Mouse (Mus musculus) lung, embryonic 16.5 days (tissue): ENCODE data around the gene Fam84b. TPM values are rescaled to one million over a fixed set of nuclear protein-coding genes. Genes with fewer than 3 reads are reported as not detected.

Experiments
- ATAC-seq: fragments of 200-750 bp; cut with Nextera tagmentation; 2 replicates; pipeline ENCODE4 v1.8.0; 2017; ENCODE audit warnings: low read depth, mild to moderate bottlenecking, moderate library complexity
- H3K27ac ChIP-seq: fragments of 300-500 bp; sonication (generic); 2 replicates; pipeline ENCODE4 v1.5.1; 2014; ENCODE audit warnings: mild to moderate bottlenecking, control low read depth, low read length
- H3K27me3 ChIP-seq: fragments of 300-500 bp; sonication (generic); 2 replicates; pipeline ENCODE4 v1.6.1; 2014; ENCODE audit warnings: low read depth, low read length, mixed read lengths; ENCODE audit not compliant: control insufficient read depth, insufficient read depth
- H3K36me3 ChIP-seq: fragments of 300-500 bp; sonication (generic); 2 replicates; pipeline ENCODE4 v1.6.1; 2014; ENCODE audit warnings: low read length; ENCODE audit not compliant: control insufficient read depth, insufficient read depth
- H3K4me1 ChIP-seq: fragments of 300-500 bp; sonication (generic); replicated peaks from 2 replicates; pipeline ENCODE4 v1.6.1; 2014; ENCODE audit warnings: low read length, mixed read lengths; ENCODE audit not compliant: control insufficient read depth, insufficient read depth
- H3K4me2 ChIP-seq: fragments of 300-500 bp; sonication (generic); 2 replicates; pipeline ENCODE4 v1.6.1; 2014; ENCODE audit warnings: low read depth, low read length, control low read depth
- H3K4me3 ChIP-seq: fragments of 300-500 bp; sonication (generic); 2 replicates; pipeline ENCODE4 v1.5.1; 2014; ENCODE audit warnings: mild to moderate bottlenecking, low read length, control low read depth
- H3K9ac ChIP-seq: fragments of 300-500 bp; sonication (generic); 2 replicates; pipeline ENCODE4 v1.6.1; 2014; ENCODE audit warnings: low read length, control low read depth
- H3K9me3 ChIP-seq: fragments of 300-500 bp; sonication (generic); 2 replicates; pipeline ENCODE4 v1.6.1; 2016; ENCODE audit warnings: low read length; ENCODE audit not compliant: control insufficient read depth
- WGBS: fragments of 180-500 bp; shearing (Covaris S2); extraction: QIAGEN DNeasy Blood & Tissue Kit; methylation state at CpG from one replicate; pipeline ENCODE4 v1.1.7; 2014; 5-methylcytosine and 5-hydroxymethylcytosine counted together
- polyA plus RNA-seq: library from polyadenylated mRNA; unstranded; fragments of >200 nt; fragmentation: Nextera tagmentation; extraction: Ambion mirVana; gene quantifications from 2 replicates; pipeline ENCODE4 v1.2.1, GENCODE M21; 2015

The Fam84b gene
- polyA plus RNA-seq, 1 experiment from 2014 or later = 36.1 TPM

DNA sequence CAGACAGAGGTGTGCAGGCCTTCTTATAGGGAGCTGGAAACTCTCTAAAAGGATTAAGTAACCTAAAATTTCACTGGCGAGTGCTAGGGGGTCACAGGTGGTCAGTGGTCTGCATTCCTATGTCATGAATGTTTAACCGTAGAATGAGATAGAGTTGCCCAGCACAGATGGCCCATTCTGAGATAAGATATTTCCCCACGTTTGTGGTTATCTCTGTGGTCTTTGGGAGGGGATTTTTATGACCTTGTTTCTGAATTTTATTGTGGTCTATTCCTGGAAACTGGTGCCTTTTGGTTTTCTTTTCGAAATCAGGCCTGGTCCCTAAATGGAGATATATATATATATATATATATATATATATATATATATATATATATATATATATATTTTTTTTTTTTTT is 17.3 kb downstream of the Fam84b start:
- ATAC-seq = no peak

DNA sequence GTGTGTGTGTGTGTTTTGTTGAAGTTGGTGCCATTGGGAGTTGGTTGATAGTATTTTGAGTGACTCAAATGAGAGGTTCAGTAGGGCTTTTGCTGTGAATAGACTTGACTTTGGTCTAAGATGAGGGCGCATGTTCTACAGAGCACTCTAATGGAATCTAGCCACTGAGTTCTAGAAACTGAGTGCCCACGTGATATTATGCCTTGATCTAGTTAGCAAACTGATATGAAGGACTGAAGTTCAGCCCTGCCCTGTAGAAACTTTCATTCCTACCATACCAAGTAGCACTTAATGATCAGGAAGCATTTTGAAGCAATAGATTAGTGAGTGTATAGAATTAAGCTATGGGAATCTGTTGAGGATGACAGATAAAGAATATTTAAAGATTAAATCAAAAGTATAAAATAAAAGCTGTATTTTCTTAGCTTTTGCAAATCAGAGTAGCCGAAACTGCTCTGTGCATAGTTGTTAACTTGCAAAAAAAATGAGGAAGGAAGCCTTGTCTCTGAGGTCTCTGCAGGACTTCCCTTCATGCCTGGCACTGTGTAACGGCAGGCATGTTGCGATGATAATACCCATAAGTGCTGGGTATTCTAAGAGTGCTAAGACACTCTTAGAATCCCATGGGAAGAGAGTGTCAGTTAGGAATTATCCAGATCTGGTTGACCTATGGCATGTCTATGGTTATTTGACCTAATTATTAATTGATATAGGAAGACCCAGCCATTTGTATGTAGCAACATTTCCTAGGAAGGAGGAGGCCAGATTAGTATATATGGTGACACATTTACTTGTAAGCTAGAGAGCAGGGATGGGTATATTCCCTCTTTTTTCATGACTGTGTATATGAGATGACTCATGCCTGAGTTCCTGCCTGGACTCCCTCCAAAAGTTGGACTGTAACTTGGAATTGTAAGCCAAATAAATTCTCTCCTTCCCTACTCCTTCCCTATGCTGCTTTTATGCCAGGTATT is 18.7 kb downstream of the Fam84b start:
- H3K27me3 ChIP-seq = no peaks in the 10 kb centered on the region
- H3K4me1 ChIP-seq = peaks cover 10% of the 10 kb centered on the region
- peak; percentile 59 for ATAC-seq
- no peaks in the 10 kb centered on the region for H3K36me3 ChIP-seq
- H3K27ac ChIP-seq = no peak overlapping the region
- H3K4me2 ChIP-seq = no peak overlapping the region
- H3K9ac ChIP-seq = no peak overlapping the region
- WGBS = 70% methylated on average over 5 of the region's 5 CpGs
- no peaks in the 10 kb centered on the region for H3K9me3 ChIP-seq
- H3K4me3 ChIP-seq = no peak overlapping the region

More for the DNA sequence above, 17.3 kb downstream of the Fam84b start:
- Histone ChIP-seq H3K4me2 (no peak overlapping the region), H3K27me3 (no peaks in the 10 kb centered on the region), H3K4me3 (no peak overlapping the region), H3K4me1 (peaks cover 10% of the 10 kb centered on the region), H3K9ac (no peak overlapping the region), H3K36me3 (no peaks in the 10 kb centered on the region), H3K27ac (no peak overlapping the region), H3K9me3 (no peaks in the 10 kb centered on the region)
- WGBS = 54% methylated on average over 4 of the region's 4 CpGs

DNA sequence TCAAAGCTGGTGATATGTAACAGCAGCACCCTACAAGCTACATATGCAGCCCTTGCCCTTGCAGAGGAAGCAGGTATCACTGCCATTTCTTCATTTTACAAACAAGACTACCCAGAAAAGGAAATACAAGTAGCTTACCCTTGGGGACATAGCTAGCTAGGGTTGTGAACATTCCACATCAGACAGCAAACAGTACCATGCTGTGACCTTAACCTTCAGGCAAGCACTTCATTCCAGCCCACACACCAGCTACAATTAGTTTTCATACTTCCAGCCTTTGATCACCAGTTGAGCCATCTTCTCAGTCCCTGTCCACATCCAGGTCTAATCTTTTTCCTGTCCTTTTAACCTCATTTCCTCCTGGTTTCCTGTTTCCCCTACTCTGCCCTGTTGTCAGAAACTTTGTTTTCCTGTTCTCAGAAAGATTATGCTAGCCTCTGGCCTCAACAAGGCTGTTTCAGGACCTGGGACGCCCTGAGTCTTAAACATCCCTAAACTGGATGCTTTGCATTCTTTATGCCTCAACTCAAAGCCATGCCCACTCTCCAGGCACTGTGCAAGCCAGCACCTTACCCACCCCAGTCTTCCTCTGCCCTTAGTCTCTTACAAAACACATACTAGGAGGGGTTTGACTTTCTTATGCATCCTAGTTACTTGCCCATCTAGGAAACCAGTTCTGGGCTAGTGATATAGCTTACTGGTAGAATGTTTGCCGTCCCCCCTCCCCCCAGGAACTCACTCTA is 19.9 kb downstream of the Fam84b start:
- Histone ChIP-seq H3K4me3 (no peak overlapping the region), H3K27ac (peak overlapping the region; percentile 11; the same call in 1 of the 2 replicates), H3K4me2 (no peak overlapping the region), H3K9ac (no peak overlapping the region), H3K4me1 (peaks cover 10% of the 10 kb centered on the region), H3K9me3 (no peaks in the 10 kb centered on the region), H3K36me3 (no peaks in the 10 kb centered on the region), H3K27me3 (no peaks in the 10 kb centered on the region)
- 22% methylated on average over 2 of the region's 2 CpGs for WGBS
- peak; percentile 80 for ATAC-seq

DNA sequence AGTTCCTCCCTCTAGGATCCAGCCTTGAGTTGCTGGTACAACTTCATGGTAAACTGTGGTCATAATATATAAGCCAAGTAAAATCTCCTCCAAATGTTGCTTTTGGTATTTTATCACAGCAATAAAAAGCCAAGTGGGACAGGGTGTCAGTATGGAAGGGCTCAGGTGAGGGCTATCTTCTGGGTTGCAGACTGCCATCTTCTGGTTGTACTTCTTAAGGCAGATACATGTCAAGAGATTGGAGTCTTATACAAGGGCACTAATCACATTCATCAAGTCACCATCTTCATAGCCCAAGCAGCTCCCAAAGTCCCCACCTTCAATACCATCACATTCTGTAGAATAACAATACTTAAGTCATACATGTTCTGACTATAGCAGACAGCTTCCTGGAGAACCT is 21.0 kb downstream of the Fam84b start:
- Histone ChIP-seq H3K9me3 (no peaks in the 10 kb centered on the region), H3K36me3 (no peaks in the 10 kb centered on the region), H3K4me3 (no peak overlapping the region), H3K4me1 (peaks cover 10% of the 10 kb centered on the region), H3K4me2 (no peak overlapping the region), H3K27me3 (no peaks in the 10 kb centered on the region), H3K9ac (no peak overlapping the region), H3K27ac (no peak overlapping the region)
- no peak for ATAC-seq

- H3K9ac ChIP-seq = no peak overlapping the region
- no peaks in the 10 kb centered on the region; the same call in 1 of the 2 replicates for H3K4me1 ChIP-seq
- H3K36me3 ChIP-seq = no peaks in the 10 kb centered on the region
- no peak overlapping the region for H3K4me2 ChIP-seq
- no peaks in the 10 kb centered on the region for H3K27me3 ChIP-seq
- H3K4me3 ChIP-seq = no peak overlapping the region
- H3K9me3 ChIP-seq = no peaks in the 10 kb centered on the region
- H3K27ac ChIP-seq = no peak overlapping the region
- WGBS = 44% methylated on average over 1 of the region's 1 CpGs
- no peak for ATAC-seq
Observed at GRCm38 (mm10) chr15:60826226-60826625, 27.4 kb downstream of the Fam84b start.

DNA sequence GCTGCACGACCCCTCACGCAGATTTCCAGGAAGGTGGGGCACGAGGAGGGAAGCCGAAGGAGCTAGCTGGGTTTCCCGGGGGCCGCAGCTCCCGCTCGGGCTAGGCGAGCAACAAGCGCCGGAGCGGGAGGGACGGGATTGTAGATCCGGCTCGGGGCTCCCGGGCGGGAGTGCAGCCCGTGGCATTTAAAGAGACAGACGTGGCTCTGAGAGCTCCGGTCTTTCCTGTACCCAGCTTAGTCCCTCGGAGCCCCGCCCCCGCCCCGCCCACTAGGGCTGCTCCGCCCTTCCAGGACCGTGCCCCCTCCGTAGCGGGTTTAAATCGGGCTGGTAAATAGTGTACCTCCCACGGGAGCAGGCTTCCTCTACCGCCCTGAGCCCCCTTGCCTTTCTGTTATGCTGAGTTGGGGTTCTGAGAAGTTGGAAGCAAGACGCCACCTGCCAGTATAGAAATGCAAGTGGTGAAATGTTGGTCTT is 28.8 kb downstream of the Fam84b start:
- H3K27me3 ChIP-seq = no peaks in the 10 kb centered on the region
- no peaks in the 10 kb centered on the region; the same call in 1 of the 2 replicates for H3K4me1 ChIP-seq
- H3K9me3 ChIP-seq = no peaks in the 10 kb centered on the region
- under 1% methylated on average over 32 of the region's 32 CpGs for WGBS
- H3K36me3 ChIP-seq = peaks cover 2% of the 10 kb centered on the region; the same call in 1 of the 2 replicates
- H3K27ac ChIP-seq = peak overlapping the region; percentile 91
- H3K4me2 ChIP-seq = peak overlapping the region; percentile 94
- peak overlapping the region; percentile 63 for H3K4me3 ChIP-seq
- ATAC-seq = peak; percentile 95
- H3K9ac ChIP-seq = peak overlapping the region; percentile 85

- H3K27ac ChIP-seq = peak overlapping the region; percentile 91
- no peaks in the 10 kb centered on the region for H3K9me3 ChIP-seq
- no peaks in the 10 kb centered on the region; the same call in 1 of the 2 replicates for H3K4me1 ChIP-seq
- H3K27me3 ChIP-seq = no peaks in the 10 kb centered on the region
- WGBS = under 1% methylated on average over 38 of the region's 45 CpGs
- ATAC-seq = peak; percentile 51
- peak overlapping the region; percentile 85 for H3K9ac ChIP-seq
- H3K4me3 ChIP-seq = peak overlapping the region; percentile 63
- peak overlapping the region; percentile 94 for H3K4me2 ChIP-seq
- H3K36me3 ChIP-seq = peaks cover 2% of the 10 kb centered on the region; the same call in 1 of the 2 replicates
Observed at GRCm38 (mm10) chr15:60823870-60824709, 29.5 kb downstream of the Fam84b start.

- Histone ChIP-seq H3K9ac (peak overlapping the region; percentile 85), H3K4me1 (no peaks in the 10 kb centered on the region; the same call in 1 of the 2 replicates), H3K4me2 (peak overlapping the region; percentile 94), H3K27me3 (no peaks in the 10 kb centered on the region), H3K36me3 (peaks cover 2% of the 10 kb centered on the region; the same call in 1 of the 2 replicates), H3K27ac (peak overlapping the region; percentile 91), H3K4me3 (peak overlapping the region; percentile 63), H3K9me3 (no peaks in the 10 kb centered on the region)
- WGBS = under 1% methylated on average over 24 of the region's 24 CpGs
- ATAC-seq = no peak
Observed at GRCm38 (mm10) chr15:60823620-60823869, 30.0 kb downstream of the Fam84b start.
